Mouse (Mus musculus) midbrain, embryonic 12.5 days (tissue): ENCODE data around the gene Nup93. TPM values are rescaled to one million over a fixed set of nuclear protein-coding genes. Genes with fewer than 3 reads are reported as not detected.

Experiments used
- ATAC-seq: fragments of 200-750 bp; cut with Nextera tagmentation; 2 replicates; pipeline ENCODE4 v1.8.0; 2017; ENCODE audit warnings: low read depth, moderate TSS enrichment, moderate library complexity; ENCODE audit not compliant: low FRiP score
- H3K27ac ChIP-seq: fragments of 300-500 bp; sonication (generic); replicated peaks from 2 replicates; pipeline ENCODE4 v1.5.1; 2016; ENCODE audit warnings: mild to moderate bottlenecking
- H3K27me3 ChIP-seq: fragments of 300-500 bp; sonication (generic); 2 replicates; pipeline ENCODE4 v1.6.1; 2016; ENCODE audit warnings: mild to moderate bottlenecking
- H3K36me3 ChIP-seq: fragments of 300-500 bp; sonication (generic); 2 replicates; pipeline ENCODE4 v1.6.1; 2016
- H3K4me1 ChIP-seq: fragments of 300-500 bp; sonication (generic); 2 replicates; pipeline ENCODE4 v1.6.1; 2016
- H3K4me2 ChIP-seq: fragments of 300-500 bp; sonication (generic); replicated peaks from 2 replicates; pipeline ENCODE4 v1.6.1; 2016; ENCODE audit warnings: mild to moderate bottlenecking, moderate library complexity
- H3K4me3 ChIP-seq: fragments of 300-500 bp; sonication (generic); 2 replicates; pipeline ENCODE4 v1.5.1; 2016; ENCODE audit warnings: mild to moderate bottlenecking
- H3K9ac ChIP-seq: fragments of 300-500 bp; sonication (generic); replicated peaks from 2 replicates; pipeline ENCODE4 v1.6.1; 2016; ENCODE audit warnings: mild to moderate bottlenecking, moderate library complexity
- H3K9me3 ChIP-seq: fragments of 300-500 bp; sonication (generic); 2 replicates; pipeline ENCODE4 v1.6.1; 2016; ENCODE audit warnings: mild to moderate bottlenecking
- WGBS: fragments of 180-500 bp; shearing (Covaris S2); methylation state at CpG from one replicate; pipeline ENCODE4 v1.1.7; 2016; 5-methylcytosine and 5-hydroxymethylcytosine counted together
- polyA plus RNA-seq: library from polyadenylated mRNA; unstranded; fragments of >200 nt; fragmentation: Nextera tagmentation; extraction: Ambion mirVana; gene quantifications from 2 replicates; pipeline ENCODE4 v1.2.1, GENCODE M21; 2016

Nup93 gene
- polyA plus RNA-seq, 1 experiment from 2014 or later, result 96.7 TPM

- 91% methylated on average over 7 of the region's 7 CpGs for WGBS
Observed at GRCm38 (mm10) chr8:94306989-94307513, 92.7 kb downstream of the Nup93 start.

GRCm38 (mm10) chr8:94307652-94308051 lies 93.3 kb downstream of the Nup93 start:
- 96% methylated on average over 9 of the region's 9 CpGs for WGBS
- Histone ChIP-seq H3K9me3 (no peaks in the 10 kb centered on the region), H3K27me3 (no peaks in the 10 kb centered on the region), H3K36me3 (peaks cover 90% of the 10 kb centered on the region), H3K4me3 (no peak overlapping the region), H3K27ac (no peak overlapping the region), H3K9ac (no peak overlapping the region), H3K4me1 (no peaks in the 10 kb centered on the region), H3K4me2 (no peak overlapping the region)
- ATAC-seq, result no peak

More at GRCm38 (mm10) chr8:94306989-94307513, 92.7 kb downstream of the Nup93 start:
- Histone ChIP-seq H3K4me2 (no peak overlapping the region), H3K27ac (no peak overlapping the region), H3K9ac (no peak overlapping the region), H3K4me1 (no peaks in the 10 kb centered on the region), H3K27me3 (no peaks in the 10 kb centered on the region), H3K9me3 (no peaks in the 10 kb centered on the region), H3K36me3 (peaks cover 91% of the 10 kb centered on the region), H3K4me3 (no peak overlapping the region)
- no peak for ATAC-seq

- no peaks in the 10 kb centered on the region for H3K4me1 ChIP-seq
- no peak for ATAC-seq
- H3K36me3 ChIP-seq, result peaks cover 45% of the 10 kb centered on the region
- no peak overlapping the region for H3K9ac ChIP-seq
- H3K4me2 ChIP-seq, result no peak overlapping the region
- 83% methylated on average over 2 of the region's 2 CpGs for WGBS
- no peaks in the 10 kb centered on the region for H3K9me3 ChIP-seq
- H3K27ac ChIP-seq, result no peak overlapping the region
- H3K4me3 ChIP-seq, result no peak overlapping the region
- H3K27me3 ChIP-seq, result no peaks in the 10 kb centered on the region
Observed at GRCm38 (mm10) chr8:94314069-94314468, 99.7 kb downstream of the Nup93 start.

- Histone ChIP-seq H3K27me3 (no peaks in the 10 kb centered on the region), H3K9ac (no peak overlapping the region), H3K4me2 (no peak overlapping the region), H3K4me3 (no peak overlapping the region), H3K4me1 (no peaks in the 10 kb centered on the region), H3K27ac (no peak overlapping the region), H3K9me3 (no peaks in the 10 kb centered on the region), H3K36me3 (peaks cover 20% of the 10 kb centered on the region; the same call in 1 of the 2 replicates)
- WGBS, result 91% methylated on average over 2 of the region's 2 CpGs
- no peak for ATAC-seq
Observed at GRCm38 (mm10) chr8:94317249-94317648, 102.9 kb downstream of the Nup93 start.

GRCm38 (mm10) chr8:94317691-94318090 lies 103.3 kb downstream of the Nup93 start:
- Histone ChIP-seq H3K9ac (no peak overlapping the region), H3K27ac (no peak overlapping the region), H3K36me3 (peaks cover 18% of the 10 kb centered on the region; the same call in 1 of the 2 replicates), H3K4me3 (no peak overlapping the region), H3K27me3 (no peaks in the 10 kb centered on the region), H3K4me2 (no peak overlapping the region), H3K4me1 (no peaks in the 10 kb centered on the region), H3K9me3 (no peaks in the 10 kb centered on the region)
- WGBS, result 94% methylated on average over 2 of the region's 2 CpGs
- ATAC-seq, result no peak

- WGBS, result 91% methylated on average over 2 of the region's 2 CpGs
- H3K4me1 ChIP-seq, result no peaks in the 10 kb centered on the region
- no peaks in the 10 kb centered on the region for H3K27me3 ChIP-seq
- H3K27ac ChIP-seq, result no peak overlapping the region
- H3K36me3 ChIP-seq, result 0 out of 2 replicates have a peak, but pooled peaks cover 11% of the 10 kb centered on the region
- no peak overlapping the region for H3K9ac ChIP-seq
- H3K4me2 ChIP-seq, result no peak overlapping the region
- no peak for ATAC-seq
- no peaks in the 10 kb centered on the region for H3K9me3 ChIP-seq
- no peak overlapping the region for H3K4me3 ChIP-seq
Observed at GRCm38 (mm10) chr8:94320036-94320435, 105.7 kb downstream of the Nup93 start.

- 76% methylated on average over 4 of the region's 4 CpGs for WGBS
- no peaks in the 10 kb centered on the region for H3K4me1 ChIP-seq
- no peak overlapping the region for H3K27ac ChIP-seq
- 0 out of 2 replicates have a peak, but pooled peaks cover 7% of the 10 kb centered on the region for H3K36me3 ChIP-seq
- no peak for ATAC-seq
- H3K4me3 ChIP-seq, result no peak overlapping the region
- H3K9me3 ChIP-seq, result no peaks in the 10 kb centered on the region
- H3K9ac ChIP-seq, result no peak overlapping the region
- no peak overlapping the region for H3K4me2 ChIP-seq
- H3K27me3 ChIP-seq, result no peaks in the 10 kb centered on the region
Observed at GRCm38 (mm10) chr8:94322083-94322482, 107.7 kb downstream of the Nup93 start.

- no peak overlapping the region for H3K4me2 ChIP-seq
- H3K27ac ChIP-seq, result no peak overlapping the region
- 0 out of 2 replicates have a peak, but pooled peaks cover 7% of the 10 kb centered on the region for H3K36me3 ChIP-seq
- no peaks in the 10 kb centered on the region for H3K27me3 ChIP-seq
- 91% methylated on average over 6 of the region's 6 CpGs for WGBS
- no peaks in the 10 kb centered on the region for H3K9me3 ChIP-seq
- H3K9ac ChIP-seq, result no peak overlapping the region
- ATAC-seq, result no peak
- H3K4me1 ChIP-seq, result no peaks in the 10 kb centered on the region
- H3K4me3 ChIP-seq, result no peak overlapping the region
Observed at GRCm38 (mm10) chr8:94323041-94323440, 108.7 kb downstream of the Nup93 start.

- Histone ChIP-seq H3K9ac (no peak overlapping the region), H3K4me3 (no peak overlapping the region), H3K36me3 (0 out of 2 replicates have a peak, but pooled peaks cover 2% of the 10 kb centered on the region), H3K27ac (no peak overlapping the region), H3K4me1 (no peaks in the 10 kb centered on the region), H3K27me3 (no peaks in the 10 kb centered on the region), H3K4me2 (no peak overlapping the region), H3K9me3 (no peaks in the 10 kb centered on the region)
- 64% methylated on average over 12 of the region's 12 CpGs for WGBS
- no peak for ATAC-seq
Observed at GRCm38 (mm10) chr8:94324071-94324470, 109.7 kb downstream of the Nup93 start.

- no peak for ATAC-seq
Observed at GRCm38 (mm10) chr8:94326016-94326415, 111.7 kb downstream of the Nup93 start.

GRCm38 (mm10) chr8:94328932-94329728 lies 114.8 kb downstream of the Nup93 start, which contains the start of gene Slc12a3:
Gene Slc12a3, plus strand, starts transcription at chr8:94329201.
- ATAC-seq, result no peak

More at GRCm38 (mm10) chr8:94326016-94326415, 111.7 kb downstream of the Nup93 start:
- WGBS, result 81% methylated on average over 4 of the region's 4 CpGs
- Histone ChIP-seq H3K4me1 (no peaks in the 10 kb centered on the region), H3K27me3 (no peaks in the 10 kb centered on the region), H3K4me2 (no peak overlapping the region), H3K9ac (no peak overlapping the region), H3K27ac (no peak overlapping the region), H3K9me3 (no peaks in the 10 kb centered on the region), H3K36me3 (no peaks in the 10 kb centered on the region), H3K4me3 (no peak overlapping the region)

GRCm38 (mm10) chr8:94330733-94331132 lies 116.4 kb downstream of the Nup93 start:
- WGBS, result 36% methylated on average over 4 of the region's 4 CpGs
- Histone ChIP-seq H3K4me2 (no peak overlapping the region), H3K9me3 (no peaks in the 10 kb centered on the region), H3K4me1 (no peaks in the 10 kb centered on the region), H3K9ac (no peak overlapping the region), H3K27ac (no peak overlapping the region), H3K27me3 (peaks cover 7% of the 10 kb centered on the region; the same call in 1 of the 2 replicates), H3K4me3 (no peak overlapping the region), H3K36me3 (no peaks in the 10 kb centered on the region)
- peak; percentile 73 for ATAC-seq

More at GRCm38 (mm10) chr8:94328932-94329728, 114.8 kb downstream of the Nup93 start, which contains the start of gene Slc12a3:
- H3K9me3 ChIP-seq, result no peaks in the 10 kb centered on the region
- H3K9ac ChIP-seq, result no peak within 1 kb of the TSS
- H3K27ac ChIP-seq, result no peak within 1 kb of the TSS
- H3K4me1 ChIP-seq, result no peaks in the 10 kb centered on the region
- 85% methylated on average over 21 of the region's 21 CpGs for WGBS
- peaks cover 7% of the 10 kb centered on the region; the same call in 1 of the 2 replicates for H3K27me3 ChIP-seq
- H3K4me2 ChIP-seq, result no peak within 1 kb of the TSS
- H3K36me3 ChIP-seq, result no peaks in the 10 kb centered on the region
- H3K4me3 ChIP-seq, result no peak within 1 kb of the TSS
